Mouse (Mus musculus) spleen, postnatal 4 days (tissue): ENCODE results near the gene Slc26a9.
A peak's percentile ranks its signal among the peaks of the same experiment; 100 is the strongest.

ENCODE experiments used
- DNase-seq, 2 experiments: peaks; one replicate each; pipeline ENCODE4 v3.0.0; 2022; ENCODE audit warnings: low spot score in 2 of 2

Slc26a9 gene

GRCm38 (mm10) chr1:131743868-131744464, at the start of gene Slc26a9:
TSS of gene Slc26a9 (plus strand) at chr1:131744022.
- no peak for DNase-seq

- DNase-seq = no peak
These were observed 48.5 kb upstream of the Slc26a9 start for GRCm38 (mm10) chr1:131695308-131695707.

- DNase-seq = no peak
These were observed 47.5 kb upstream of the Slc26a9 start for GRCm38 (mm10) chr1:131696325-131696724.

- DNase-seq = no peak
These were observed 45.1 kb upstream of the Slc26a9 start for GRCm38 (mm10) chr1:131698770-131699169.

GRCm38 (mm10) chr1:131699642-131700041, 44.2 kb upstream of the Slc26a9 start:
- no peak for DNase-seq

- DNase-seq = no peak
These were observed 43.4 kb upstream of the Slc26a9 start for GRCm38 (mm10) chr1:131700447-131700846.

- peak in 1 of 2 experiments; percentile 48 for DNase-seq
These were observed 42.4 kb upstream of the Slc26a9 start for GRCm38 (mm10) chr1:131701391-131701790.

GRCm38 (mm10) chr1:131702094-131702766, 41.6 kb upstream of the Slc26a9 start:
- DNase-seq = no peak

GRCm38 (mm10) chr1:131703482-131703881, 40.3 kb upstream of the Slc26a9 start:
- DNase-seq = no peak

- peak; percentile 62 to 83 for DNase-seq
These were observed 35.5 kb upstream of the Slc26a9 start for GRCm38 (mm10) chr1:131708338-131708737.

- no peak for DNase-seq
These were observed 32.3 kb upstream of the Slc26a9 start for GRCm38 (mm10) chr1:131711518-131711917.

- peak; percentile 75 to 90 for DNase-seq
These were observed 31.4 kb upstream of the Slc26a9 start for GRCm38 (mm10) chr1:131712386-131712785.

- DNase-seq = no peak
These were observed 29.2 kb upstream of the Slc26a9 start for GRCm38 (mm10) chr1:131714388-131715337.

- DNase-seq = no peak
These were observed 24.7 kb upstream of the Slc26a9 start for GRCm38 (mm10) chr1:131718952-131719694.

GRCm38 (mm10) chr1:131721989-131722388, 21.8 kb upstream of the Slc26a9 start:
- DNase-seq = no peak

GRCm38 (mm10) chr1:131723549-131723948, 20.3 kb upstream of the Slc26a9 start:
- DNase-seq = no peak

GRCm38 (mm10) chr1:131726586-131726985, 17.2 kb upstream of the Slc26a9 start:
- no peak for DNase-seq

GRCm38 (mm10) chr1:131730639-131731437, 13.0 kb upstream of the Slc26a9 start:
- no peak for DNase-seq

GRCm38 (mm10) chr1:131733474-131734180, 10.2 kb upstream of the Slc26a9 start:
- DNase-seq = no peak

GRCm38 (mm10) chr1:131734657-131735273, 9.1 kb upstream of the Slc26a9 start:
- DNase-seq = no peak
